Mouse (Mus musculus): ENCODE data around the gene Ifngr1.

Ifngr1 gene

DNA sequence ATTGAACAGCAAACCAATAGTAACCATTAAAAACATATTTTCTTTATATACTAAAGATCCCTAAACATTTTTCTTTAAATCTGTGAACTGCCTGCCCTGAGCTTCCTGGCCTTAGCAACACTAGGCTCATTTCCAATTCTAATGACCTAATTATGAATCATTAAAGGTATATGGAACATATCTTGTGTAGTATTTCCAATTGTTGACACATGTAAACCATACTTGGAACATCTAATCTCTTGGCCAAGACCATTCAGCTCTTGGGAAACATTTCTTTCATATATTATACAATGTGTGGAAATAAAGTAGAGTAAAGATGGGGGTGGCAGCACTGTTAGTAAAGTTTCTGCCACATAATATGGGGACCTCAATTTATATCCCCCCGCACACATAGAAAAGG lies 47.9 kb downstream of the Ifngr1 start:
- DNase-seq (ENCODE audit: low read depth, low spot score) = no peak

DNA sequence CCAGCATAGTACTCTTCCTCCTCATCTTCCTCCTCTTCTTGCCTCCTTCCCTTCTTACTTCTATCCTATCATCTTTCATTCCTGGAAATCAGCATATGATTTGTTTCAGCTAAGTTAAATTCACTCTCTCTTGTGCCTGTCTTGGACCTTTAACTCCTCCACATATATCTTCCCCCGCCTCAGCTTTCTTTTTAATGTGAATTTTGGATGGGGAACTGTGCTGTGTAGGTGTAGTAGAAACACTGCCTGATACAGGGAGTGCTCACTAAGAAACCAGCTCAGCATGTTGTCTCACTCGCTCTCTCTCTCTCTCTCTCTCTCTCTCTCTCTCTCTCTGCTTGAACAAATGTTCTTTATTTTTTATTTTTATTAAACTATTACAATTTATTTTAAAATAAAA lies 53.4 kb downstream of the Ifngr1 start:
- no peak for DNase-seq (ENCODE audit: low read depth, low spot score)

GRCm38 (mm10) chr10:19657426-19657825 lies 65.7 kb downstream of the Ifngr1 start:
- no peak for DNase-seq (ENCODE audit: low read depth, low spot score)

All from forelimb bud, embryonic 11.5 days (tissue).